Mouse (Mus musculus): ENCODE data around the gene AC109138.7. TPM values are rescaled to one million over a fixed set of nuclear protein-coding genes. Genes with fewer than 3 reads are reported as not detected.

The AC109138.7 gene
- polyA plus RNA-seq, 1 experiment = 0.90 TPM

- Histone ChIP-seq H3K79me2 (ENCODE audit: control insufficient read depth, insufficient read depth) (peaks cover 83% of the 10 kb centered on the region), H3K4me3 (ENCODE audit: insufficient read depth, poor library complexity, severe bottlenecking) (no peak overlapping the region)
These were observed 3.0 kb downstream of the AC109138.7 start for GRCm38 (mm10) chr19:4217140-4217539.

GRCm38 (mm10) chr19:4217855-4218254 is 3.7 kb downstream of the AC109138.7 start:
- H3K27me3 ChIP-seq (ENCODE audit: control insufficient read depth, insufficient read depth, insufficient read length) = no peaks in the 10 kb centered on the region
- no peak overlapping the region for H3K4me3 ChIP-seq (ENCODE audit: insufficient read depth, poor library complexity, severe bottlenecking)
- H3K79me3 ChIP-seq (ENCODE audit: low read depth) = peaks cover 54% of the 10 kb centered on the region
- peaks cover 86% of the 10 kb centered on the region for H3K79me2 ChIP-seq (ENCODE audit: control insufficient read depth, insufficient read depth)
- H3ac ChIP-seq (ENCODE audit: control insufficient read depth, insufficient read length, low read depth) = no peak overlapping the region
- TF ChIP-seq FOSL1 (IDR thresholded peaks at IDR 0.05; ENCODE audit: insufficient read depth, low read length, poor library complexity, severe bottlenecking) = no peak
- H3K36me3 ChIP-seq (ENCODE audit: control insufficient read depth, insufficient read depth) = peaks cover 40% of the 10 kb centered on the region

More at GRCm38 (mm10) chr19:4217140-4217539, 3.0 kb downstream of the AC109138.7 start:
- Histone ChIP-seq H3K27me3 (ENCODE audit: control insufficient read depth, insufficient read depth, insufficient read length) (no peaks in the 10 kb centered on the region), H3K79me3 (ENCODE audit: low read depth) (peaks cover 54% of the 10 kb centered on the region), H3K36me3 (ENCODE audit: control insufficient read depth, insufficient read depth) (peaks cover 33% of the 10 kb centered on the region), H3ac (ENCODE audit: control insufficient read depth, insufficient read length, low read depth) (peak overlapping the region; percentile 33)
- TF ChIP-seq MAX (IDR thresholded peaks at IDR 0.05) (no peak), FOSL1 (IDR thresholded peaks at IDR 0.05; ENCODE audit: insufficient read depth, low read length, poor library complexity, severe bottlenecking) (no peak), CTCF (IDR thresholded peaks at IDR 0.05; ENCODE audit: control insufficient read depth, insufficient read depth, insufficient read length) (no peak), MYOD1 (IDR thresholded peaks at IDR 0.05; ENCODE audit: control insufficient read depth, insufficient read length, low read depth) (no peak), MYOG (IDR thresholded peaks at IDR 0.05; ENCODE audit: control insufficient read depth, extremely low read depth, insufficient read length) (no peak), CEBPB (IDR thresholded peaks at IDR 0.05; ENCODE audit: low read depth) (no peak), USF1 (IDR thresholded peaks at IDR 0.05; ENCODE audit: low read depth) (no peak)

GRCm38 (mm10) chr19:4218293-4218692 is 4.1 kb downstream of the AC109138.7 start:
- TF ChIP-seq FOSL1 (IDR thresholded peaks at IDR 0.05; ENCODE audit: insufficient read depth, low read length, poor library complexity, severe bottlenecking) (no peak), MAX (IDR thresholded peaks at IDR 0.05) (no peak), MYOD1 (IDR thresholded peaks at IDR 0.05; ENCODE audit: control insufficient read depth, insufficient read length, low read depth) (no peak), CTCF (IDR thresholded peaks at IDR 0.05; ENCODE audit: control insufficient read depth, insufficient read depth, insufficient read length) (no peak), MYOG (IDR thresholded peaks at IDR 0.05; ENCODE audit: control insufficient read depth, extremely low read depth, insufficient read length) (no peak), CEBPB (IDR thresholded peaks at IDR 0.05; ENCODE audit: low read depth) (no peak), USF1 (IDR thresholded peaks at IDR 0.05; ENCODE audit: low read depth) (no peak)
- no peak overlapping the region for H3ac ChIP-seq (ENCODE audit: control insufficient read depth, insufficient read length, low read depth)
- peaks cover 44% of the 10 kb centered on the region for H3K36me3 ChIP-seq (ENCODE audit: control insufficient read depth, insufficient read depth)
- H3K79me2 ChIP-seq (ENCODE audit: control insufficient read depth, insufficient read depth) = peaks cover 88% of the 10 kb centered on the region
- no peaks in the 10 kb centered on the region for H3K27me3 ChIP-seq (ENCODE audit: control insufficient read depth, insufficient read depth, insufficient read length)
- no peak overlapping the region for H3K4me3 ChIP-seq (ENCODE audit: insufficient read depth, poor library complexity, severe bottlenecking)
- peaks cover 54% of the 10 kb centered on the region for H3K79me3 ChIP-seq (ENCODE audit: low read depth)

GRCm38 (mm10) chr19:4218784-4219183 is 4.6 kb downstream of the AC109138.7 start:
- Histone ChIP-seq H3K36me3 (ENCODE audit: control insufficient read depth, insufficient read depth) (peaks cover 49% of the 10 kb centered on the region), H3K79me3 (ENCODE audit: low read depth) (peaks cover 54% of the 10 kb centered on the region)
- TF ChIP-seq MYOG (IDR thresholded peaks at IDR 0.05; ENCODE audit: control insufficient read depth, extremely low read depth, insufficient read length) (no peak), USF1 (IDR thresholded peaks at IDR 0.05; ENCODE audit: low read depth) (no peak), MYOD1 (IDR thresholded peaks at IDR 0.05; ENCODE audit: control insufficient read depth, insufficient read length, low read depth) (no peak), CEBPB (IDR thresholded peaks at IDR 0.05; ENCODE audit: low read depth) (no peak), CTCF (IDR thresholded peaks at IDR 0.05; ENCODE audit: control insufficient read depth, insufficient read depth, insufficient read length) (no peak), FOSL1 (IDR thresholded peaks at IDR 0.05; ENCODE audit: insufficient read depth, low read length, poor library complexity, severe bottlenecking) (no peak), MAX (IDR thresholded peaks at IDR 0.05) (no peak)

GRCm38 (mm10) chr19:4219943-4220342 is 5.8 kb downstream of the AC109138.7 start:
- peaks cover 54% of the 10 kb centered on the region for H3K79me3 ChIP-seq (ENCODE audit: low read depth)
- H3K4me3 ChIP-seq (ENCODE audit: insufficient read depth, poor library complexity, severe bottlenecking) = no peak overlapping the region
- peaks cover 56% of the 10 kb centered on the region for H3K36me3 ChIP-seq (ENCODE audit: control insufficient read depth, insufficient read depth)
- H3ac ChIP-seq (ENCODE audit: control insufficient read depth, insufficient read length, low read depth) = no peak overlapping the region
- no peaks in the 10 kb centered on the region for H3K27me3 ChIP-seq (ENCODE audit: control insufficient read depth, insufficient read depth, insufficient read length)
- TF ChIP-seq FOSL1 (IDR thresholded peaks at IDR 0.05; ENCODE audit: insufficient read depth, low read length, poor library complexity, severe bottlenecking) = no peak
- no peak for TF ChIP-seq CTCF (IDR thresholded peaks at IDR 0.05; ENCODE audit: control insufficient read depth, insufficient read depth, insufficient read length)
- TF ChIP-seq MYOG (IDR thresholded peaks at IDR 0.05; ENCODE audit: control insufficient read depth, extremely low read depth, insufficient read length) = no peak
- TF ChIP-seq MAX (IDR thresholded peaks at IDR 0.05) = no peak
- TF ChIP-seq MYOD1 (IDR thresholded peaks at IDR 0.05; ENCODE audit: control insufficient read depth, insufficient read length, low read depth) = no peak
- TF ChIP-seq CEBPB (IDR thresholded peaks at IDR 0.05; ENCODE audit: low read depth) = no peak
- no peak for TF ChIP-seq USF1 (IDR thresholded peaks at IDR 0.05; ENCODE audit: low read depth)
- peaks cover 81% of the 10 kb centered on the region for H3K79me2 ChIP-seq (ENCODE audit: control insufficient read depth, insufficient read depth)

More at GRCm38 (mm10) chr19:4218784-4219183, 4.6 kb downstream of the AC109138.7 start:
- Histone ChIP-seq H3K79me2 (ENCODE audit: control insufficient read depth, insufficient read depth) (peaks cover 88% of the 10 kb centered on the region), H3K4me3 (ENCODE audit: insufficient read depth, poor library complexity, severe bottlenecking) (no peak overlapping the region), H3K27me3 (ENCODE audit: control insufficient read depth, insufficient read depth, insufficient read length) (no peaks in the 10 kb centered on the region), H3ac (ENCODE audit: control insufficient read depth, insufficient read length, low read depth) (no peak overlapping the region)

- TF ChIP-seq CTCF (IDR thresholded peaks at IDR 0.05; ENCODE audit: control insufficient read depth, insufficient read depth, insufficient read length) (no peak), MYOG (IDR thresholded peaks at IDR 0.05; ENCODE audit: control insufficient read depth, extremely low read depth, insufficient read length) (no peak), USF1 (IDR thresholded peaks at IDR 0.05; ENCODE audit: low read depth) (no peak)
- Histone ChIP-seq H3ac (ENCODE audit: control insufficient read depth, insufficient read length, low read depth) (no peak overlapping the region), H3K79me2 (ENCODE audit: control insufficient read depth, insufficient read depth) (peaks cover 76% of the 10 kb centered on the region), H3K4me3 (ENCODE audit: insufficient read depth, poor library complexity, severe bottlenecking) (no peak overlapping the region), H3K36me3 (ENCODE audit: control insufficient read depth, insufficient read depth) (peaks cover 56% of the 10 kb centered on the region), H3K27me3 (ENCODE audit: control insufficient read depth, insufficient read depth, insufficient read length) (no peaks in the 10 kb centered on the region), H3K79me3 (ENCODE audit: low read depth) (peaks cover 53% of the 10 kb centered on the region)
These were observed 6.3 kb downstream of the AC109138.7 start for GRCm38 (mm10) chr19:4220416-4220815.
